Mouse (Mus musculus) hindbrain, postnatal 0 days (tissue): Measurements from ENCODE around the gene Gm20388. TPM values are rescaled to one million over a fixed set of nuclear protein-coding genes. Genes with fewer than 3 reads are reported as not detected.

Source experiments
- ATAC-seq: fragments of 200-750 bp; cut with Nextera tagmentation; 2 replicates; pipeline ENCODE4 v1.8.0; 2017; ENCODE audit warnings: mild to moderate bottlenecking, moderate TSS enrichment, moderate library complexity
- DNase-seq: peaks from one replicate; pipeline ENCODE4 v3.0.0-alpha.2; 2015; ENCODE audit warnings: low spot score
- H3K27ac ChIP-seq: fragments of 300-500 bp; sonication (generic); 2 replicates; pipeline ENCODE4 v1.5.1; 2014; ENCODE audit warnings: mild to moderate bottlenecking
- H3K27me3 ChIP-seq: fragments of 300-500 bp; sonication (generic); 2 replicates; pipeline ENCODE4 v1.6.1; 2014; ENCODE audit warnings: low read length, mixed read lengths; ENCODE audit not compliant: insufficient read depth
- H3K36me3 ChIP-seq: fragments of 300-500 bp; sonication (generic); 2 replicates; pipeline ENCODE4 v1.6.1; 2014; ENCODE audit warnings: low read length, mixed read lengths; ENCODE audit not compliant: insufficient read depth
- H3K4me1 ChIP-seq: fragments of 300-500 bp; sonication (generic); 2 replicates; pipeline ENCODE4 v1.6.1; 2014; ENCODE audit warnings: antibody characterized with exemption, low read length, mixed read lengths; ENCODE audit not compliant: insufficient read depth
- H3K4me2 ChIP-seq: fragments of 300-500 bp; sonication (generic); 2 replicates; pipeline ENCODE4 v1.6.1; 2014; ENCODE audit warnings: low read depth, mild to moderate bottlenecking, low read length, moderate library complexity, mixed read lengths
- H3K4me3 ChIP-seq: fragments of 300-500 bp; sonication (generic); 2 replicates; pipeline ENCODE4 v1.5.1; 2014; ENCODE audit warnings: low read length
- H3K9ac ChIP-seq: fragments of 300-500 bp; sonication (generic); replicated peaks from 2 replicates; pipeline ENCODE4 v1.6.1; 2014; ENCODE audit warnings: mild to moderate bottlenecking, low read length, moderate library complexity, mixed read lengths
- H3K9me3 ChIP-seq: fragments of 300-500 bp; sonication (generic); 2 replicates; pipeline ENCODE4 v1.6.1; 2016; ENCODE audit warnings: low read length, mixed read lengths
- CTCF ChIP-seq: IDR thresholded peaks from 2 replicates; pipeline ENCODE4 v1.5.1; 2016; ENCODE audit warnings: antibody characterized with exemption, control low read depth, low read depth
- WGBS: fragments of 180-500 bp; shearing (Covaris S2); extraction: QIAGEN DNeasy Blood & Tissue Kit; methylation state at CpG from one replicate; pipeline ENCODE4 v1.1.7; 2014; 5-methylcytosine and 5-hydroxymethylcytosine counted together
- polyA plus RNA-seq: library from polyadenylated mRNA; unstranded; fragments of >200 nt; fragmentation: Nextera tagmentation; extraction: Ambion mirVana; gene quantifications from 2 replicates; pipeline ENCODE4 v1.2.1, GENCODE M21; 2015
- total RNA-seq: library from RNA; depleted of rRNA; stranded (reverse); fragments of >200 nt; gene quantifications from 2 replicates; pipeline ENCODE4 v1.2.3, GENCODE M21; 2014

Gm20388 gene
- total and polyA plus RNA-seq, 2 experiments from 2014 or later = 71.3 TPM; not detected in 1

DNA sequence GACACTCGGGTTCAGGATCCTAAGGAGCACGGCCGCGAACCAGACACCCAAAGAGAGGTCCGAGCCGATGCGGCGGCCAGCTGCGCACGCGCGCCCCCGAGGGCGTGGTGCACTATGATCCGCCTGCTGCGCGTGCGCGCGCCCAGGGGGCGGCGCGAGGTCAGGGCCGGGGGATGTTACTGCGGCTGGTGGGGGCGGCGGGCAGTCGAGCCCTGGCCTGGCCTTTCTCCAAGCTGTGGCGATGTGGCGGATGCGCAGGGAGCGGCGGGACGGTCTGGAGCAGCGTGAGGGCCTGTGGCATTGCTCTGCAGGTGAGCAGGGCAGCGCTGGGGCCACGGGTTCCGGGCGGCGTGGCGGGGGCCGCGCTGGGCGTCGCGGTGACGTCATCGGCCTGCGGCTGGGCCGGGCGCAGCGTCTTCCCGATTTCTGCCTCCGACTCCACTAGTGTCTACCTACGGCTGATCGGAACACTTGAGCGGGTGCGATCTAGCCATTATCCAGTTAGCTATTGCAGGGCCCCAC lies 3567.2 kb downstream of the Gm20388 start, which contains the start of gene Afg3l1:
TSS of gene Afg3l1 (plus strand) at position 167 of the 522 bp plus-strand sequence.
- ATAC-seq = peak; percentile 95
- peaks cover 14% of the 10 kb centered on the region; the same call in 1 of the 2 replicates for H3K36me3 ChIP-seq
- DNase-seq = peak; percentile 96

DNA sequence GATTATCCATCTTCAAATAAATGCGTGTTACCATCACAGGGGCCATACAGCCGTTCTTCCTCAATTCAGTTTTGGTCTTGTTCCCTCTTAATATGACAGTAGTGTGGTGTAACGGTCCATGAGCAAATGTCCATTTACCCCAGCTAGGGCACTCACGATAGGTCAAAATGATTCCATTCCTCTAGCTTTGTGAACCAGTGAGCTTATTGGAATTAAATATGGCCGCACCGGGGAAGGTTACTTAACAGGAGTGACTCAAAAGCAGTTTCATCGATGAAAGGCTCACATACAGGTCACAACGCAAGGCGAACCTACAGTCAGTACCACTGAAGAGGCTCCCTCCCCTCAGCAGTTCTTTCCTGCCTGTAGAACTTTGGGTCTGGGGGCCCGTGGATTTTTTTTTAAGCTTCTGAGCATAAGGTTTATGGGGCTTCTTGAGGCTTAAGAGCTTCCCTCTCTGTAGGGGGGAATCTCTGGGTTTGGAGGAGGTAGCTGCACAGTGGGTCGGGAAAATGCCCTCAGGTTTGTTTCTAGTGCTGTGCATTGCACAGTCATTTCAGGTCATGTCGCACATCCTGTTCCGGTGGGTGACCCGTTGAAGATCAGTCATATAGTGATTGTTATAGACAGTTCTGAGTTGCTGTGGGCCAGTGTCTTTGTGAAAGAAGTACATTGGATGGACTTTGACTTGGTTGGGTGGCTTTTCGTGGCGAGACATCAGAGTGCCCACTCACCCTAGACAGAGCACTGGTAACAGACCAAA lies 3568.0 kb downstream of the Gm20388 start:
- Histone ChIP-seq H3K27ac (peak overlapping the region; percentile 96), H3K9me3 (no peaks in the 10 kb centered on the region), H3K4me1 (peaks cover 12% of the 10 kb centered on the region; the same call in 1 of the 2 replicates), H3K4me3 (peak overlapping the region; percentile 89), H3K27me3 (no peaks in the 10 kb centered on the region), H3K4me2 (peak overlapping the region; percentile 89), H3K9ac (peak overlapping the region; percentile 81), H3K36me3 (peaks cover 14% of the 10 kb centered on the region; the same call in 1 of the 2 replicates)
- DNase-seq (peak; percentile 51), ATAC-seq (no peak)
- 36% methylated on average over 16 of the region's 16 CpGs for WGBS
- no peak for TF ChIP-seq CTCF

More for the DNA sequence above, 3567.2 kb downstream of the Gm20388 start, which contains the start of gene Afg3l1:
- Histone ChIP-seq H3K27me3 (no peaks in the 10 kb centered on the region), H3K4me2 (peak within 1 kb of the TSS; percentile 89), H3K4me1 (peaks cover 12% of the 10 kb centered on the region; the same call in 1 of the 2 replicates), H3K9ac (peak within 1 kb of the TSS; percentile 81), H3K27ac (peak within 1 kb of the TSS; percentile 96), H3K4me3 (peak within 1 kb of the TSS; percentile 89), H3K9me3 (no peaks in the 10 kb centered on the region)
- no peak for TF ChIP-seq CTCF
- 0% methylated on average over 54 of the region's 58 CpGs for WGBS

DNA sequence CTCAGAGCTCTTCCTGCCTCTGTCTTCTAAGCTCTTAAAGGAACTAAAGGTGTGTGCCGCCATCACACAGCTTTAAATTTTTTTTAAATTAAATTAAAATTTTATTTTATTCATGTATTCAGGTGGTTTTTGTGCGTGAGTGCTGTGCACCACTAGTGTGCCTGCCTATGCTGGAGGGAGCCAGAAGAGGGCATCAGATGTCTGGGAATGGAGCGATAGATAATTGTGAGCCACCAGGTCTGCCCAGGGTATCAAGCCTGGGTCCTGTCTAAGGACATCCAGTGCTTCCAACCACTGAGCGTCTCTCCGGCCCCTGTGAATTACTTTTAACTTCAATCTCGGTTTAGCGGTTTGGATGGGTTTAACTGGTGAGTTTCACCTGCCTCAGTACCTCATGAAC lies 3572.0 kb downstream of the Gm20388 start:
- 85% methylated on average over 7 of the region's 7 CpGs for WGBS
- Histone ChIP-seq H3K4me1 (peaks cover 7% of the 10 kb centered on the region; the same call in 1 of the 2 replicates), H3K9ac (no peak overlapping the region), H3K4me3 (no peak overlapping the region), H3K9me3 (no peaks in the 10 kb centered on the region), H3K36me3 (peaks cover 36% of the 10 kb centered on the region), H3K4me2 (no peak overlapping the region), H3K27me3 (no peaks in the 10 kb centered on the region), H3K27ac (no peak overlapping the region)
- DNase-seq = peak; percentile 10
- TF ChIP-seq CTCF = peak; percentile 48
- no peak for ATAC-seq

DNA sequence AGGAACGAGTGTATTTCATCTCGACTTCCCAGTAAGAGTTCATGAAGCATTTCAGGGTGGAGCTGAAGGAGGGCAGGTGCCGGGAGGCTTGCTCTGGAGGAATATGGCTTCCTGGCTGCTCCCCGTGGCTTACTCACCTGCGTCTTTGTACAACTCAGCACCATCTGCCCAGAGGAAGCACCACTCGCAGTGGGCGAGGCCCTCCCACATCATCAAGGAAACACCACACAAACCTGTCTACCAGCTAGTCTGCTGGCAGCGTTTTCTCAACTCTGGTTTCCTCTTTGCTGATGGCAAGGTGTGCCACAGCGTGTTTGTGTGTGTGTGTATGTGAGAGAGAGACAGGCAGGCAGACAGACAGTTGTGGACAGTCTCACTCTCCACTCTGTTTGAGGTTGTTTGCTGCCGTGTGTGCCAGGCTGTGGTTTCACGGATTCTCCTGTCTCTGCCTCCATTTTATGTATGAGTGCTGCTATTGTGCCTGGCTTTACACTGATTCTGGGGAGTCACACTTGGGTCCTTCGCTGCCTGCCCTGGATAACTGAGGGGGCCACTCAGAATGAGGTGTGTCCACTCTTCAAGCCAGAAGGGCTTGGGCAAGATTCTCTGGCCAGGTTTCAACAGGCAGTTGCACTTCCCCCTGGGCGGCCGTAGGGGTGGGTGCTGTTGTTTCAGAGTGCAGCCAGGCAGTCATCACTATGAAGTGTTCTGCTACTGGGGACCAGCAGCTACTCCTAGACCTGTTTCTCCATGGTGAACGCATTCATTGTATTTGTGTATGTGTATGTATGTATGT lies 3580.8 kb downstream of the Gm20388 start:
- ATAC-seq (no peak), DNase-seq (no peak)
- no peak overlapping the region for H3K9ac ChIP-seq
- H3K36me3 ChIP-seq = peaks cover 81% of the 10 kb centered on the region
- no peaks in the 10 kb centered on the region for H3K4me1 ChIP-seq
- no peak overlapping the region for H3K27ac ChIP-seq
- no peaks in the 10 kb centered on the region for H3K9me3 ChIP-seq
- 94% methylated on average over 15 of the region's 15 CpGs for WGBS
- H3K4me3 ChIP-seq = no peak overlapping the region
- H3K4me2 ChIP-seq = no peak overlapping the region
- no peak for TF ChIP-seq CTCF
- no peaks in the 10 kb centered on the region for H3K27me3 ChIP-seq

DNA sequence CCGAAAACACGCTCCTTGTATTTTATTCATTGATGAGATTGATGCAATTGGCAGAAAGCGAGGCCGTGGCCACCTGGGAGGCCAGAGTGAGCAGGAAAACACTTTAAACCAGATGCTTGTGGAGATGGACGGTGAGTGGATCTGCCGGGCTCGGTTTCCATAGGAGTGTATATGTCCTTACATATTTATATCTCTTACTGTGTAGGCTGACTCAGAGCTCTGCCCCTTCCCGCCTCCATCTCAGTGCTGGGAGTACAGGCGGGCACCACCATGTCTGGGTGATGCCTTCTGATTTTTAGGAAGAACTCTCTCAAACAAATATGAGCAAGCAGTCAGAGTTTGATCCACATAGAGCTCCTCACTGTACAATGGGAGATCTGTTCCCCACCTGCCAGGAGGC lies 3582.3 kb downstream of the Gm20388 start:
- no peak for ATAC-seq

DNA sequence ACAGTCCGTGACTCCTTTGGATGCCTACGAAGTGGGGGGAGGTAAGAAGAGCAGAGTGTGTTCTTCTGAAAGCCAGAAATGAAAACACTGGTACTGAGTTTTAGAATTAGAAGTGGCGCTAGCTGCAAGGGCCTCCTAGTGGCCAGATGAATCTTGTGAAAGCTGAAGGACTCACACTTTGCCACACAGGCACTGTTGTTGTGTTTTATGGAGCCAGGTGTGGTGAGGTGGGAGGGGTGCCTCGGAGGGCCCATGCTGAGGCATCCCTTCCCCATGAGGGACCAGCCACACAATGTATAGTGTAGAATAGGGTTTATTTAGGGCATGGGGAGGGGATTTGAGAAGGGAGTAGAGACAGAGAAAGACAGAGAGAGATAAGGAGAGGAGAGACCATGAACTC lies 3587.1 kb downstream of the Gm20388 start:
- WGBS = 89% methylated on average over 4 of the region's 4 CpGs
- H3K9me3 ChIP-seq = no peaks in the 10 kb centered on the region
- H3K9ac ChIP-seq = no peak overlapping the region
- no peak overlapping the region for H3K27ac ChIP-seq
- DNase-seq (no peak), ATAC-seq (no peak)
- H3K36me3 ChIP-seq = peaks cover 82% of the 10 kb centered on the region
- peak; percentile 38 for TF ChIP-seq CTCF
- H3K4me1 ChIP-seq = no peaks in the 10 kb centered on the region
- H3K4me2 ChIP-seq = no peak overlapping the region
- no peaks in the 10 kb centered on the region for H3K27me3 ChIP-seq
- no peak overlapping the region for H3K4me3 ChIP-seq

More for the DNA sequence above, 3582.3 kb downstream of the Gm20388 start:
- no peak for DNase-seq
- 98% methylated on average over 9 of the region's 9 CpGs for WGBS
- H3K4me2 ChIP-seq = no peak overlapping the region
- H3K4me3 ChIP-seq = no peak overlapping the region
- no peaks in the 10 kb centered on the region for H3K27me3 ChIP-seq
- no peak overlapping the region for H3K9ac ChIP-seq
- no peak overlapping the region for H3K27ac ChIP-seq
- no peaks in the 10 kb centered on the region for H3K9me3 ChIP-seq
- H3K36me3 ChIP-seq = peaks cover 79% of the 10 kb centered on the region
- no peaks in the 10 kb centered on the region for H3K4me1 ChIP-seq
- no peak for TF ChIP-seq CTCF
